ENCODE assay signal across 9 mouse cellular contexts in the genomic region with DNA sequence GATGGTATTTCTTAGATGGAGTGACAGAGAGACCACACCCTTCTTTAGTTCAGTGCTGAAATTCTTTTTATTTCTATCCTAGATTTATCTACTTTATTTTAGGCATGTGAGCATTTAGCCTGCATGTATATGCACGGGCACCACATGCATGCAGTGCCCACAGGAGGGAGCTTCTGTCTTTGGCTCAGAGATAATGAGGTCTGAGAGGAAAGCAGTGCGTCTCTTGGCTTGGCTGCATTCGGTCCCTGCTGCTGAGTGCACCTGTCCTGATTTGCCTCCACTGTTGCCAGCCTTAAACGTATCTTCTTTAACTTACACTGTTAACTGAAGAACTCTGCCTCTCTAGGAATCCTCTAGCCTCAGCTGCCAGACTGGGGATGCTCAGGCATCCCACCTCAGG.
DNase-seq lines count a peak whose midpoint lies in the region; ATAC-seq lines count a peak whose summit lies in the region.
"Had no signal": no experiment of that assay in that cellular context is flagged by ENCODE, and none has a peak within 500 bp of the region (broad histone marks: within the 10 kb centered on the region; RNA-seq: fewer than 3 reads in every experiment).

No protein-coding gene starts in this region.

- H3K9me3 ChIP-seq in forebrain, embryonic 14.5 days (replicated peaks; ENCODE audit: control insufficient read depth, low read length) = no peaks in the 10 kb centered on the region
- H3K9me3 ChIP-seq in forebrain, embryonic 11.5 days (ENCODE audit: control insufficient read depth, low read length) = no peaks in the 10 kb centered on the region
- H3K9me3 ChIP-seq in neural tube, embryonic 14.5 days (ENCODE audit: control insufficient read depth, low read length) = no peaks in the 10 kb centered on the region

- WGBS in forebrain, embryonic 14.5 days = 41% methylated on average over 4 of the region's 4 CpGs
- WGBS in forebrain, embryonic 11.5 days = 62% methylated on average over 4 of the region's 4 CpGs
- WGBS in neural tube, embryonic 14.5 days = 25% methylated on average over 4 of the region's 4 CpGs

- no peak overlapping the region for H3K4me2 ChIP-seq in forebrain, embryonic 14.5 days (ENCODE audit: low read length)
- H3K4me2 ChIP-seq in forebrain, embryonic 11.5 days (ENCODE audit: low read depth, low read length, severe bottlenecking) = no peak overlapping the region
- H3K4me2 ChIP-seq in neural tube, embryonic 14.5 days (ENCODE audit: low read depth, low read length) = no peak overlapping the region

- peak; percentile 66 for DNase-seq in forebrain, embryonic 14.5 days (ENCODE audit: low spot score)
- DNase-seq in forebrain, embryonic 11.5 days (ENCODE audit: low spot score) = no peak
- DNase-seq in left cerebral cortex, postnatal 14 days (ENCODE audit: low spot score in 2 of 2) = peak; percentile 54 to 68
- DNase-seq in left cerebral cortex, adult 11 months (ENCODE audit: low spot score) = no peak
- peak; percentile 90 for DNase-seq in cerebellum, adult 9-11 months
- no peak for DNase-seq in gastrocnemius, postnatal 25 days
- DNase-seq: liver, postnatal 0 days had no signal

- no peak overlapping the region for H3K27ac ChIP-seq in forebrain, embryonic 14.5 days (ENCODE audit: low read depth, low read length)
- H3K27ac ChIP-seq in forebrain, embryonic 11.5 days (ENCODE audit: low read depth, low read length) = no peak overlapping the region
- no peak overlapping the region for H3K27ac ChIP-seq in neural tube, embryonic 14.5 days (ENCODE audit: low read depth, low read length)

- no peaks in the 10 kb centered on the region for H3K27me3 ChIP-seq in forebrain, embryonic 14.5 days (replicated peaks; ENCODE audit: control insufficient read depth, insufficient read depth, low read length)
- H3K27me3 ChIP-seq in forebrain, embryonic 11.5 days (ENCODE audit: control insufficient read depth, insufficient read depth, low read length) = no peaks in the 10 kb centered on the region
- no peaks in the 10 kb centered on the region for H3K27me3 ChIP-seq in neural tube, embryonic 14.5 days (ENCODE audit: control insufficient read depth, insufficient read depth, low read length)

- no peak overlapping the region for H3K4me3 ChIP-seq in forebrain, embryonic 14.5 days (ENCODE audit: low read depth, low read length)
- H3K4me3 ChIP-seq in forebrain, embryonic 11.5 days (ENCODE audit: low read depth, low read length) = no peak overlapping the region
- H3K4me3 ChIP-seq in neural tube, embryonic 14.5 days (ENCODE audit: low read depth, low read length) = no peak overlapping the region

- intact Hi-C loops in left cerebral cortex, postnatal 14 days (cut with DNase I) = loop anchor here (10.0 kb wide), 1 partner anchor 93 kb away; no protein-coding TSS in a partner anchor

- peak; percentile 69 for ATAC-seq in forebrain, embryonic 14.5 days
- ATAC-seq in forebrain, embryonic 11.5 days (replicated peaks; ENCODE audit: low FRiP score) = no peak
- peak; percentile 62; the same call in 1 of the 2 replicates for ATAC-seq in neural tube, embryonic 14.5 days (ENCODE audit: low read depth)
- ATAC-seq in activated CD4-positive, CD25-positive, alpha-beta regulatory T cell, adult 4 months = no peak

- peaks cover 16% of the 10 kb centered on the region for H3K4me1 ChIP-seq in forebrain, embryonic 14.5 days (ENCODE audit: control insufficient read depth, insufficient read depth, low read length)
- H3K4me1 ChIP-seq in forebrain, embryonic 11.5 days (replicated peaks; ENCODE audit: control insufficient read depth, insufficient read depth, low read length) = no peaks in the 10 kb centered on the region
- no peaks in the 10 kb centered on the region for H3K4me1 ChIP-seq in neural tube, embryonic 14.5 days (ENCODE audit: control insufficient read depth, insufficient read depth, low read length)

- no peaks in the 10 kb centered on the region for H3K36me3 ChIP-seq in forebrain, embryonic 14.5 days (ENCODE audit: control insufficient read depth, insufficient read depth, low read length)
- no peaks in the 10 kb centered on the region for H3K36me3 ChIP-seq in forebrain, embryonic 11.5 days (ENCODE audit: control insufficient read depth, insufficient read depth, low read length)
- no peaks in the 10 kb centered on the region for H3K36me3 ChIP-seq in neural tube, embryonic 14.5 days (ENCODE audit: control insufficient read depth, insufficient read depth, low read length)

- H3K9ac ChIP-seq in forebrain, embryonic 14.5 days (ENCODE audit: low read length) = no peak overlapping the region
- no peak overlapping the region for H3K9ac ChIP-seq in forebrain, embryonic 11.5 days (ENCODE audit: low read length)
- no peak overlapping the region for H3K9ac ChIP-seq in neural tube, embryonic 14.5 days (replicated peaks; ENCODE audit: low read depth, low read length)
- H3K9ac ChIP-seq: liver, postnatal 0 days had no signal

Comparison
In these comparisons a context has a peak if more than half of its experiments do, and no peak if none do; other contexts are left out.
1. ATAC-seq: peak in forebrain, embryonic 14.5 days (single experiment) and neural tube, embryonic 14.5 days (single experiment); none in forebrain, embryonic 11.5 days (single experiment) and activated CD4-positive, CD25-positive, alpha-beta regulatory T cell, adult 4 months (single experiment).
2. DNase-seq: peak in forebrain, embryonic 14.5 days (single experiment), left cerebral cortex, postnatal 14 days (2 of 2) and cerebellum, adult 9-11 months (single experiment); none in forebrain, embryonic 11.5 days (single experiment), left cerebral cortex, adult 11 months (single experiment) and gastrocnemius, postnatal 25 days (single experiment).